Mouse (Mus musculus) urinary bladder, postnatal 14 days (tissue): Measurements from ENCODE around the gene Cux2.

Experiments used
- DNase-seq: peaks from one replicate; pipeline ENCODE4 v3.0.0; 2021; ENCODE audit warnings: low spot score

Cux2 gene

GRCm38 (mm10) chr5:122050017-122050831 lies at the start of gene Cux2:
Gene Cux2 (minus strand): TSS chr5:122050102.
- peak; percentile 75 for DNase-seq

- no peak for DNase-seq
Observed at GRCm38 (mm10) chr5:122094439-122094838, 44.5 kb upstream of the Cux2 start.

GRCm38 (mm10) chr5:122093734-122094133 lies 43.8 kb upstream of the Cux2 start:
- DNase-seq: no peak

- DNase-seq: no peak
Observed at GRCm38 (mm10) chr5:122092794-122093193, 42.9 kb upstream of the Cux2 start.

GRCm38 (mm10) chr5:122091070-122091469 lies 41.2 kb upstream of the Cux2 start:
- DNase-seq: peak; percentile 43

GRCm38 (mm10) chr5:122089664-122090063 lies 39.8 kb upstream of the Cux2 start:
- DNase-seq: no peak

- peak; percentile 87 for DNase-seq
Observed at GRCm38 (mm10) chr5:122088917-122089316, 39.0 kb upstream of the Cux2 start.

- no peak for DNase-seq
Observed at GRCm38 (mm10) chr5:122086121-122086520, 36.2 kb upstream of the Cux2 start.

GRCm38 (mm10) chr5:122085291-122085690 lies 35.4 kb upstream of the Cux2 start:
- no peak for DNase-seq

GRCm38 (mm10) chr5:122084470-122084869 lies 34.6 kb upstream of the Cux2 start:
- DNase-seq: no peak

GRCm38 (mm10) chr5:122083282-122083681 lies 33.4 kb upstream of the Cux2 start:
- DNase-seq: no peak

- DNase-seq: no peak
Observed at GRCm38 (mm10) chr5:122081471-122081870, 31.6 kb upstream of the Cux2 start.

- DNase-seq: no peak
Observed at GRCm38 (mm10) chr5:122080930-122081329, 31.0 kb upstream of the Cux2 start.

GRCm38 (mm10) chr5:122079796-122080195 lies 29.9 kb upstream of the Cux2 start:
- DNase-seq: no peak

- DNase-seq: no peak
Observed at GRCm38 (mm10) chr5:122077244-122077643, 27.3 kb upstream of the Cux2 start.

GRCm38 (mm10) chr5:122075736-122076135 lies 25.8 kb upstream of the Cux2 start:
- no peak for DNase-seq

GRCm38 (mm10) chr5:122071997-122072396 lies 22.1 kb upstream of the Cux2 start:
- no peak for DNase-seq

- DNase-seq: no peak
Observed at GRCm38 (mm10) chr5:122070963-122071800, 21.3 kb upstream of the Cux2 start.

- no peak for DNase-seq
Observed at GRCm38 (mm10) chr5:122068563-122068962, 18.7 kb upstream of the Cux2 start.

GRCm38 (mm10) chr5:122063204-122063933 lies 13.5 kb upstream of the Cux2 start:
- no peak for DNase-seq

GRCm38 (mm10) chr5:122062479-122062878 lies 12.6 kb upstream of the Cux2 start:
- DNase-seq: no peak

GRCm38 (mm10) chr5:122060767-122061333 lies 10.9 kb upstream of the Cux2 start:
- no peak for DNase-seq
